Mouse (Mus musculus) heart, embryonic 16.5 days (tissue): ENCODE measurements around the gene Coro1c. TPM values are rescaled to one million over a fixed set of nuclear protein-coding genes. Genes with fewer than 3 reads are reported as not detected.

ENCODE experiments used
- ATAC-seq: fragments of 200-750 bp; cut with Nextera tagmentation; replicated peaks from 2 replicates; pipeline ENCODE4 v1.8.0; 2017; ENCODE audit warnings: moderate number of reproducible peaks; ENCODE audit not compliant: insufficient read depth, low FRiP score; ENCODE audit errors: extremely low read depth
- H3K27ac ChIP-seq: fragments of 300-500 bp; sonication (generic); 2 replicates; pipeline ENCODE4 v1.5.1; 2014; ENCODE audit warnings: mild to moderate bottlenecking, low read length, control low read depth, moderate library complexity
- H3K27me3 ChIP-seq: fragments of 300-500 bp; sonication (generic); 2 replicates; pipeline ENCODE4 v1.6.1; 2014; ENCODE audit warnings: low read length, mixed read lengths; ENCODE audit not compliant: control insufficient read depth, insufficient read depth
- H3K36me3 ChIP-seq: fragments of 300-500 bp; sonication (generic); 2 replicates; pipeline ENCODE4 v1.6.1; 2014; ENCODE audit not compliant: control insufficient read depth, insufficient read depth
- H3K4me1 ChIP-seq: fragments of 300-500 bp; sonication (generic); 2 replicates; pipeline ENCODE4 v1.6.1; 2014; ENCODE audit warnings: low read length, mixed read lengths; ENCODE audit not compliant: control insufficient read depth, insufficient read depth
- H3K4me2 ChIP-seq: fragments of 300-500 bp; sonication (generic); 2 replicates; pipeline ENCODE4 v1.6.1; 2014; ENCODE audit warnings: low read depth, mild to moderate bottlenecking, control low read depth, low read length
- H3K4me3 ChIP-seq: fragments of 300-500 bp; sonication (generic); 2 replicates; pipeline ENCODE4 v1.5.1; 2014; ENCODE audit warnings: mild to moderate bottlenecking, control low read depth, low read length
- H3K9ac ChIP-seq: fragments of 300-500 bp; sonication (generic); 2 replicates; pipeline ENCODE4 v1.6.1; 2014; ENCODE audit warnings: low read length, control low read depth
- H3K9me3 ChIP-seq: fragments of 300-500 bp; sonication (generic); replicated peaks from 2 replicates; pipeline ENCODE4 v1.6.1; 2016; ENCODE audit warnings: low read length; ENCODE audit not compliant: control insufficient read depth
- WGBS: fragments of 180-500 bp; shearing (Covaris S2); extraction: QIAGEN DNeasy Blood & Tissue Kit; methylation state at CpG from one replicate; pipeline ENCODE4 v1.1.7; 2014; 5-methylcytosine and 5-hydroxymethylcytosine counted together
- polyA plus RNA-seq: library from polyadenylated mRNA; unstranded; fragments of >200 nt; fragmentation: Nextera tagmentation; extraction: Ambion mirVana; gene quantifications from 2 replicates; pipeline ENCODE4 v1.2.1, GENCODE M21; 2015

The Coro1c gene
- polyA plus RNA-seq, 1 experiment from 2014 or later = 85.9 TPM

DNA sequence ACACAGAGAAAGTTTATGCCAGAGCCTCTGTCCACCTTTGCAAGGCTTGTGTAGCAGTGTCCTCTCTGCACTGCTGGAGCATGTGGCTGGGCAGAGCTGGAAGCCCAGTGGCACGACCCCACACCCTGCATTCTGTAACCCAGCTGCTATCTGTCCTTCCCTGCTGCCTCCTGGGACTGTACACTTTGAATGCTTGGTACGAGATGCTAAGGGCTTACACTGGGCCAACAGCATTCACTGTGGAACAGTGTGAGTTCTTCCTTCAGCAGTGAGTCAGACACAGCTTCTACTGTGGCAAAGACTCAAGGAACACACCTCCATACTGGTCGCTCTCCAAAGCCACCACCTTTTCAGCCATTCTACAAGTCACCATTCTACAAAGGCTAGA lies 25.2 kb downstream of the Coro1c start:
- Histone ChIP-seq H3K36me3 (peaks cover 13% of the 10 kb centered on the region), H3K27me3 (no peaks in the 10 kb centered on the region), H3K4me1 (peaks cover 31% of the 10 kb centered on the region), H3K27ac (peak overlapping the region; percentile 52), H3K4me3 (no peak overlapping the region), H3K9ac (peak overlapping the region; percentile 31), H3K4me2 (no peak overlapping the region), H3K9me3 (no peaks in the 10 kb centered on the region)
- ATAC-seq = no peak
- WGBS = 28% methylated on average over 3 of the region's 3 CpGs

DNA sequence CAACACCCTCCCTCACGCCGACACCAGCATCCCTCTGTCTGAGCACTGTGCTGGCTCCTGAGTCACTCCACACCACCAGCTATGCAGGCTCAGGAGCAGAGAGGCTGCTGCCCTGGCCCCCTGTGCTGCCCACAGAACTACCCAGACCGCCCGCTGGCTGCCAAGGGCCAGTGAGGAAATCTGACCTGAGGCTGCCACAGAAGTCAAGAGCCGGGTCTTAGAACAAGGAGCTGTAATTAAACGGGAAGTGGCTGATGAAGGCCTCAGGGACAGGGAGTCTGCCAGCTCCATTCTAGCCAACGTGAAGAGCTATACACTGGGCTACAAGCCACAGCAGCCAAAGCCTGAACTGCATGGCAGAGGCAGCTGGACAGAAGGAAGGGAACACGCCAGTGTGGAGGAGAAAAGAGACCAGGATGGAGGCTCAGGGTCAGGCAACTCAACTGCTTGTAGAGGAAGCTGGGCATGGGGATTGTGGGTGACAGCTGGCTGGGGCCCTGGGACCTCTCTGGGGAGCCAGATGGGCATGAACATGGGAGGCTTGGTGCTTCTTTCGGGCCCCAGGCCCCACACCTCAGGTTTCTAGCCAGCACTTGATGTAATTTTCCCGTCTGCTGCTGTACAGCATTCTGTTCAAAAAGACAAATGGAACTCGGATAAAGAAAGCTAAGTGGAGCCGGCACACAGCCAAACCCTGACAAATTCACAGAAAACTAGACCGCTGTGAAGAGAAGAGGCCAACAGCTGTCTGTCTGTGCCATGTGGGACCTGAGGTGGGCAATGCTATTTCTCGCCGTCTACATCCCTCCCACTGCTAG lies 25.8 kb downstream of the Coro1c start:
- Histone ChIP-seq H3K4me3 (no peak overlapping the region), H3K4me1 (peaks cover 35% of the 10 kb centered on the region), H3K4me2 (no peak overlapping the region), H3K27ac (peak overlapping the region; percentile 52), H3K9me3 (no peaks in the 10 kb centered on the region), H3K9ac (peak overlapping the region; percentile 31), H3K27me3 (no peaks in the 10 kb centered on the region), H3K36me3 (peaks cover 13% of the 10 kb centered on the region)
- ATAC-seq = no peak
- WGBS = 50% methylated on average over 15 of the region's 15 CpGs

DNA sequence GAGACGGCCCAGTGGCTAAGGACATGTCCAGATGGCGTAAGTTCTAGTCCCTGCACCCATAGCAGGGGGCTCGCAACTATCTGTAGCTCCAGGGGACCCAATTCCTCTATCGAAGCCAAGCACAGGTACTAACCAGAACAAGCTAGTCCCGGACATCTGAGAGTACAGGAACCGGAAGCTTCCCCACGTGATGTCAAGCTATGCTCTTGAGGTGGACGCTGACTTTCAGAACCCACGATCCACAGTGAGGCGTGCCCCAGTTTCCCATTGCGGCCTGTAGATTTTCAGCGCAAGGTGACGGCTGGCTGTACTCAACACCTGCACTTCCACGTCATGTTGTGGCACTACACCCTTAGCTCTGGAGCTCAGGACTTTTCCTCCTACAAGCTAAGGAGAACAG lies 27.4 kb downstream of the Coro1c start:
- 90% methylated on average over 14 of the region's 14 CpGs for WGBS

DNA sequence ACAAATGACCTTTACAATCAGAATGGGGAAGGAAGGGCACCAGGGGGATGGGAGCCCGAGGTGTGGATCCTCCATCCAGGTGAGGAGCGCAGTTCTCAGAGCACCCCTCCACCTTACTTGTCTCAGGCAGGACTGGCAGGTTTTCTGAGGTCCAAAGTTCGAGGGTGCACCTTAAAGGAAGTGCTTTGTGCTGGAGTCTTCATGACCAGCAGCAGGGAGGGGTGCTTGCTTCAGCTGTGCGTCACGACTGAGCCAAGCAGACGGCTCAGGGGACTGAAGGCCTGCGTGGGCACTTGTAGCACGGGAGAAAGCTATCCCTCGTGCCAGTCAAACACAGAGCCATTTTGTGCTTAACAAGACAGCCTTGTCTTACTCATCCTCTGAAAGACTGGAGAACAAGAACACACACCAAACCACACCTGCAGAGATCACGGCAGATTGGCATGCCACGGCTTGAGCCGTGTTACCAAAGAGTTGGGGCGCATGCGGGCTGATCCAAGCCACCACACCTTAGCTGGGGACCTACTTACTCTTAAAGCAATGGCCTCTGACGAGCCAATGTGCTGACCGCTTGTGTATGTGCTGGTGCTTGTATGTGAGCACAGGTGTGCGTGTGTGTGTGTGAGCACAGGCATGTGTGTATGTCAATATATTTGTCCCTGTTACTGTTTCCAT lies 29.5 kb downstream of the Coro1c start:
- Histone ChIP-seq H3K9ac (no peak overlapping the region), H3K4me2 (no peak overlapping the region), H3K9me3 (0 out of 2 replicates have a peak, but pooled peaks cover 4% of the 10 kb centered on the region), H3K4me1 (peaks cover 42% of the 10 kb centered on the region), H3K4me3 (no peak overlapping the region), H3K27me3 (no peaks in the 10 kb centered on the region), H3K36me3 (peaks cover 19% of the 10 kb centered on the region), H3K27ac (no peak overlapping the region)
- 86% methylated on average over 17 of the region's 17 CpGs for WGBS
- no peak for ATAC-seq

More for the DNA sequence above, 27.4 kb downstream of the Coro1c start:
- H3K4me3 ChIP-seq = no peak overlapping the region
- H3K27me3 ChIP-seq = no peaks in the 10 kb centered on the region
- H3K4me1 ChIP-seq = peaks cover 31% of the 10 kb centered on the region
- ATAC-seq = no peak
- H3K9ac ChIP-seq = no peak overlapping the region
- H3K9me3 ChIP-seq = no peaks in the 10 kb centered on the region
- H3K4me2 ChIP-seq = no peak overlapping the region
- no peak overlapping the region for H3K27ac ChIP-seq
- H3K36me3 ChIP-seq = peaks cover 13% of the 10 kb centered on the region

DNA sequence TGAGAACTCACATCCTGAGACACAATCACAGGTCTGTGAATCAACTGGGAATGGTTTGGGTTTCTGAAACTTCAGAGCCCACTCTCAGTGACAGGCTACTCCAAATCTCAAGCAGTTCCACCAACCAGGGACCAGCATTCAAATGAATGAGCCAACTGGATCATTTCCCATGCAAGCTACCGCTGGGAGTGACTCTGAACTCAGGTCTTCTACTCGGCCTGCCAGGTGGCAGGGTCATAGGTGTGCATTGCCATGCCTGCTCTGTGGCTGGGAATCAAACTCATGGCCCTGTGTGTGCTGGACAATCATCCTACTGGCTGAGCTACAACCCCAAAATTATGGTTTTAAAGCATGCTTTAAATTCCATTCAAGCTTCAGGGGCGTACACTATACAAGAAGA lies 31.0 kb downstream of the Coro1c start:
- WGBS = 52% methylated on average over 3 of the region's 3 CpGs
- Histone ChIP-seq H3K4me3 (no peak overlapping the region), H3K27ac (no peak overlapping the region), H3K9me3 (0 out of 2 replicates have a peak, but pooled peaks cover 4% of the 10 kb centered on the region), H3K4me2 (no peak overlapping the region), H3K36me3 (peaks cover 19% of the 10 kb centered on the region), H3K9ac (no peak overlapping the region), H3K4me1 (peaks cover 41% of the 10 kb centered on the region), H3K27me3 (no peaks in the 10 kb centered on the region)
- ATAC-seq = no peak

DNA sequence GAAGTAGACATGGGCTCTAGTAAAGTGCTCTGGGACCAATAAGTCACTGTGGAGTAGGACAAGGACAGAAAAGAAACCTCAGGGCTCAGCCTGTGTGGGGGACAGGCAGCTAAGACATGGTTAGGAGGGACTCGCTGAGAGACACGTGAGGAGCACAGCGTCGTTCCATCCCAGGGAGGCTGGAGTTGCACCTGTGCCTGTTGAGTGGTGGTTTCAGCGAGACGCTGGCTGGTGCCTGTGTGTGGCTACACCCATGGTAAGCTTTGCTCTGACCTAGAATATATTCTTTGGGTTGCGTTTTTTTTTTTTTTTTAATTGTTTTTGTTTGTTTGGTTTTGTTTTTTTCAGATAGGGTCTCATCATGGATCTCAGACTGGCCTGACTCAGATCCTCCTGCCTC lies 32.4 kb downstream of the Coro1c start:
- WGBS = 83% methylated on average over 7 of the region's 7 CpGs
- no peak overlapping the region for H3K27ac ChIP-seq

DNA sequence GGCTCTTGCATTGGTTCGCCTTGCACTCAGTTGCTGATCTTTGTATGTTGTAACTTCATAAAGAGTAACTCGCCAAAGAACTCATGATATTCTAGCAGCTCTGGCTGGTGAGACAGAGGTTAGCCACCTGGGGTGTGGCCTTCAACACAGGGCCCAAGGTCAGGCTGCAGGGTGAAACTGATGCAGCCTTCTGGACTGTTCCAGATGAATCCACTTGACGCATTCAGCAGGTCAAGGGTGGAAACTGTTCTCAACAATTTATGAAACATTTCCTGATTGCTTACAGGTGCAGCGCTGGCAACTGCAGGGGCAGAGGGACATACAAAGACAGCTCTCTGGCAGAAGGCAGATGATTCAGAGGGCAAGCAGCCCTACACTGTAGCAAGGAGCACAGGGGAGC lies 32.9 kb downstream of the Coro1c start:
- H3K9me3 ChIP-seq = 0 out of 2 replicates have a peak, but pooled peaks cover 4% of the 10 kb centered on the region
- no peak overlapping the region for H3K27ac ChIP-seq
- H3K27me3 ChIP-seq = no peaks in the 10 kb centered on the region
- no peak overlapping the region for H3K4me3 ChIP-seq
- WGBS = 87% methylated on average over 4 of the region's 4 CpGs
- peaks cover 9% of the 10 kb centered on the region for H3K36me3 ChIP-seq
- H3K4me2 ChIP-seq = no peak overlapping the region
- no peak for ATAC-seq
- no peak overlapping the region for H3K9ac ChIP-seq
- peaks cover 58% of the 10 kb centered on the region for H3K4me1 ChIP-seq

More for the DNA sequence above, 32.4 kb downstream of the Coro1c start:
- Histone ChIP-seq H3K4me1 (peaks cover 53% of the 10 kb centered on the region), H3K4me2 (no peak overlapping the region), H3K9ac (no peak overlapping the region), H3K4me3 (no peak overlapping the region), H3K27me3 (no peaks in the 10 kb centered on the region), H3K36me3 (peaks cover 12% of the 10 kb centered on the region), H3K9me3 (0 out of 2 replicates have a peak, but pooled peaks cover 4% of the 10 kb centered on the region)
- no peak for ATAC-seq

DNA sequence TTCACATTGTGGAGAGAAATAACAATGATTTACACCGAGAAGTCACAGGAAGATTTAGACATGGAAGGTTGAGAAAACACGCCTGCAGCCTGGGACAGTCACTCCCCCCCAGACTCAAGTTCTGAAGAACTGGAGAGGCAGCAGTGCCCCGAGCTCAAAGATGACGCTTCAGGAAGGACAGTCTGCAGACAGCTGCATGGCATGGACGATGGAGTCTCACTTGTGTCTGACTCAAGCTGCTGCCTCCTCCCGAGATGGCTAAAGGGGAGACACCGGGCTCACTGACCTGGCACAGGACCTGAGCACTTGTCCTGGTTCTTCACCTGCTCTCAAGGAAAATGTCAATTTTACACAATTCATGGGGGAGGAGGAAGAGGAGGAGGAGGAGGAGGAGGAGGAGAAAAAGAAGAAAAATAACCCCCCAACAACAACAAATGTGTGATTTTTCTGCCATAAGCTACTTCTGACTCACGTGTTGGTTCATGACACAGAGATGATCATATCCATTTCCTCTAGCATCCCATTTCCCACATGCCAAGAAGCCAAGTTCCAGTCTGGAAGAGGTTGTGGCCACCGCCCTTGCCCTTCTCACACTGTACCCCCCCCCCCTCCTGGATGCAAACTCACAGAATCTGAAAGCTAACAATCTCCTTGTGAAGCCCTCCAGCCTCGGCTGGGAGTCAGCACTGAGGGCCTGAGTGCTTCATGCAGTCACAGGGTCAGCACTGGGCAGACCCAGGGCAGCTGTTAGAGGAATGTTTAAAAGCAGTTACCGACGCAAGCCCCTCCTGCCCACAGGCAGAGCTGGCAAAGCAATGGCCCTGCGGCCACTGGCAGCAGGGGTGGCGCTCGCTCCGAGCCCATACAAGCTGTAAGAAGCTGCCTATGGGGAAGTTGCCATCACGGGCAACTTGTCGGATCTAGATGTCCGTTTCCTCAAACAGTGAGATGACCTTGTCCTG lies 34.2 kb downstream of the Coro1c start:
- Histone ChIP-seq H3K27me3 (no peaks in the 10 kb centered on the region), H3K4me3 (peak overlapping the region; percentile 35), H3K9ac (peak overlapping the region; percentile 73), H3K4me1 (peaks cover 71% of the 10 kb centered on the region), H3K36me3 (peaks cover 7% of the 10 kb centered on the region), H3K4me2 (peak overlapping the region; percentile 59), H3K9me3 (0 out of 2 replicates have a peak, but pooled peaks cover 4% of the 10 kb centered on the region), H3K27ac (peak overlapping the region; percentile 93)
- ATAC-seq = no peak
- 52% methylated on average over 19 of the region's 19 CpGs for WGBS
